In the genomic region with DNA sequence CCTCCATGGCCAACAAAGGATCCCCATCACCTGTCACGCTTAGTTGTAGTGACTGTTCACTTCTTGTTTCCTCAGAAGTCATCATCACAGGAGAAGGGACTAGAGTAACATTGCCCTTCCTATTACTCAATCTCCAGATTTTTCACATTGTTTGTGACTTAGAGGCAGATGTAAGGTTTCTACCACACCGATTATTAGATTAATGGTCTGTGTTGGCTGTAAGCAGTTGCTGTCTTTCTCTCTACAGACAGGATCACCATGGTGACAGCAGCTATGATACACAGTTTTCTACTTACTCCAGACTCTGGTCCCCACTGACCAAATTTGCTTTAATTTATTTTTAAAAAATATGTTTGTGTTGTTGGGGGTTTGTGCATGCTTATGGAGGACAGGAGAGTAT, we compare ENCODE assay signal across 17 mouse cellular contexts.
DNase-seq lines count a peak whose midpoint lies in the region; ATAC-seq and TF ChIP-seq lines count a peak whose summit lies in the region.
"Had no signal": no experiment of that assay in that cellular context is flagged by ENCODE, and none has a peak within 500 bp of the region (broad histone marks: within the 10 kb centered on the region; RNA-seq: fewer than 3 reads in every experiment).

No protein-coding gene starts in this region.

- peak; percentile 91 for ATAC-seq in lung, embryonic 14.5 days (ENCODE audit: insufficient read depth)
- ATAC-seq in stomach, embryonic 16.5 days (ENCODE audit: insufficient read depth, low FRiP score) = no peak
- no peak for ATAC-seq in stomach, postnatal 0 days (ENCODE audit: low FRiP score, low TSS enrichment)
- ATAC-seq in megakaryocyte, adult 5-6 weeks (ENCODE audit: poor library complexity, severe bottlenecking) = 0 out of 2 replicates have a peak, but pooled peaks have one; percentile 13
- ATAC-seq in forebrain, embryonic 13.5 days = no peak
- ATAC-seq: forebrain, embryonic 15.5 days; hindbrain, embryonic 16.5 days had no signal

- H3K4me2 ChIP-seq in lung, embryonic 14.5 days = no peak overlapping the region
- no peak overlapping the region for H3K4me2 ChIP-seq in stomach, embryonic 16.5 days (ENCODE audit: low read depth, low read length)
- H3K4me2 ChIP-seq in stomach, postnatal 0 days (replicated peaks; ENCODE audit: low read depth) = no peak overlapping the region
- no peak overlapping the region for H3K4me2 ChIP-seq in forebrain, embryonic 13.5 days
- H3K4me2 ChIP-seq: embryonic facial prominence, embryonic 12.5 days; embryonic facial prominence, embryonic 15.5 days; forebrain, embryonic 15.5 days; heart, embryonic 11.5 days; hindbrain, embryonic 12.5 days had no signal

- no peak overlapping the region for H3K9ac ChIP-seq in lung, embryonic 14.5 days
- H3K9ac ChIP-seq in stomach, embryonic 16.5 days (ENCODE audit: low read length) = no peak overlapping the region
- H3K9ac ChIP-seq in stomach, postnatal 0 days (ENCODE audit: low read length) = no peak overlapping the region
- H3K9ac ChIP-seq in forebrain, embryonic 13.5 days = no peak overlapping the region
- H3K9ac ChIP-seq: embryonic facial prominence, embryonic 12.5 days; embryonic facial prominence, embryonic 15.5 days; forebrain, embryonic 15.5 days; hindbrain, embryonic 12.5 days had no signal

- no peak overlapping the region; the same call in 1 of the 2 replicates for H3K27ac ChIP-seq in lung, embryonic 14.5 days (ENCODE audit: low read depth)
- peak overlapping the region; percentile 24; the same call in 1 of the 2 replicates for H3K27ac ChIP-seq in stomach, embryonic 16.5 days (ENCODE audit: low read length)
- no peak overlapping the region for H3K27ac ChIP-seq in stomach, postnatal 0 days (replicated peaks)
- H3K27ac ChIP-seq in forebrain, embryonic 13.5 days = no peak overlapping the region
- H3K27ac ChIP-seq: embryonic facial prominence, embryonic 12.5 days; embryonic facial prominence, embryonic 15.5 days; forebrain, embryonic 15.5 days; hindbrain, embryonic 12.5 days had no signal

- peaks cover 19% of the 10 kb centered on the region; the same call in 1 of the 2 replicates for H3K4me1 ChIP-seq in lung, embryonic 14.5 days (ENCODE audit: insufficient read depth)
- peaks cover 8% of the 10 kb centered on the region; the same call in 1 of the 2 replicates for H3K4me1 ChIP-seq in stomach, embryonic 16.5 days (ENCODE audit: control insufficient read depth, insufficient read depth, low read length)
- no peaks in the 10 kb centered on the region for H3K4me1 ChIP-seq in stomach, postnatal 0 days (replicated peaks; ENCODE audit: control insufficient read depth, insufficient read depth)
- no peaks in the 10 kb centered on the region for H3K4me1 ChIP-seq in forebrain, embryonic 13.5 days
- H3K4me1 ChIP-seq: embryonic facial prominence, embryonic 12.5 days; embryonic facial prominence, embryonic 15.5 days; forebrain, embryonic 15.5 days; hindbrain, embryonic 12.5 days had no signal

- TF ChIP-seq CTCF in lung, embryonic 14.5 days (IDR thresholded peaks at IDR 0.05; ENCODE audit: low read depth) = no peak
- no peak for TF ChIP-seq CTCF in stomach, postnatal 0 days (IDR thresholded peaks at IDR 0.05; ENCODE audit: low read depth)

- 56% methylated on average over 2 of the region's 2 CpGs for WGBS in lung, embryonic 14.5 days
- WGBS in stomach, embryonic 16.5 days = 71% methylated on average over 2 of the region's 2 CpGs
- 77% methylated on average over 2 of the region's 2 CpGs for WGBS in stomach, postnatal 0 days
- 94% methylated on average over 2 of the region's 2 CpGs for WGBS in forebrain, embryonic 13.5 days

- peak; percentile 79 for DNase-seq in lung, embryonic 14.5 days
- no peak for DNase-seq in lung, postnatal 14 days
- no peak for DNase-seq in stomach, postnatal 0 days (ENCODE audit: low spot score)
- DNase-seq in lung, postnatal 10 days = peak; percentile 21
- DNase-seq in gastrocnemius, postnatal 10 days = no peak
- DNase-seq: B cell, adult 2 months; cerebellum, adult 11 months had no signal

- H3K9me3 ChIP-seq in lung, embryonic 14.5 days (ENCODE audit: low read depth, low read length) = no peaks in the 10 kb centered on the region
- no peaks in the 10 kb centered on the region for H3K9me3 ChIP-seq in stomach, embryonic 16.5 days (replicated peaks; ENCODE audit: control insufficient read depth, low read length)
- no peaks in the 10 kb centered on the region for H3K9me3 ChIP-seq in stomach, postnatal 0 days (ENCODE audit: control insufficient read depth, low read length)
- no peaks in the 10 kb centered on the region for H3K9me3 ChIP-seq in forebrain, embryonic 13.5 days (replicated peaks)
- H3K9me3 ChIP-seq: embryonic facial prominence, embryonic 12.5 days; embryonic facial prominence, embryonic 15.5 days; forebrain, embryonic 15.5 days; hindbrain, embryonic 12.5 days had no signal

- TF ChIP-seq EP300 in stomach, postnatal 0 days (optimal IDR thresholded peaks at IDR 0.05) = no peak

- no peak overlapping the region for H3K4me3 ChIP-seq in lung, embryonic 14.5 days (ENCODE audit: low read depth, low read length)
- no peak overlapping the region for H3K4me3 ChIP-seq in stomach, embryonic 16.5 days (replicated peaks; ENCODE audit: low read length)
- H3K4me3 ChIP-seq in stomach, postnatal 0 days (ENCODE audit: low read depth, low read length) = no peak overlapping the region
- no peak overlapping the region for H3K4me3 ChIP-seq in forebrain, embryonic 13.5 days
- H3K4me3 ChIP-seq: embryonic facial prominence, embryonic 12.5 days; embryonic facial prominence, embryonic 15.5 days; forebrain, embryonic 15.5 days; hindbrain, embryonic 12.5 days had no signal

- no peaks in the 10 kb centered on the region for H3K27me3 ChIP-seq in lung, embryonic 14.5 days (ENCODE audit: insufficient read depth, low read length)
- no peaks in the 10 kb centered on the region for H3K27me3 ChIP-seq in stomach, embryonic 16.5 days (ENCODE audit: control insufficient read depth, insufficient read depth, low read length)
- H3K27me3 ChIP-seq in stomach, postnatal 0 days (ENCODE audit: control insufficient read depth, insufficient read depth, low read length) = no peaks in the 10 kb centered on the region
- H3K27me3 ChIP-seq in forebrain, embryonic 13.5 days = no peaks in the 10 kb centered on the region
- H3K27me3 ChIP-seq: embryonic facial prominence, embryonic 12.5 days; embryonic facial prominence, embryonic 15.5 days; forebrain, embryonic 15.5 days; hindbrain, embryonic 12.5 days had no signal

- no peaks in the 10 kb centered on the region for H3K36me3 ChIP-seq in lung, embryonic 14.5 days (ENCODE audit: insufficient read depth)
- H3K36me3 ChIP-seq in stomach, embryonic 16.5 days (ENCODE audit: control insufficient read depth, insufficient read depth, low read length) = no peaks in the 10 kb centered on the region
- no peaks in the 10 kb centered on the region for H3K36me3 ChIP-seq in stomach, postnatal 0 days (ENCODE audit: control insufficient read depth, insufficient read depth, low read length)
- H3K36me3 ChIP-seq in forebrain, embryonic 13.5 days (ENCODE audit: poor library complexity, severe bottlenecking) = no peaks in the 10 kb centered on the region
- H3K36me3 ChIP-seq: embryonic facial prominence, embryonic 12.5 days; embryonic facial prominence, embryonic 15.5 days; forebrain, embryonic 15.5 days; G1E; hindbrain, embryonic 12.5 days had no signal

Comparison
In these comparisons a context has a peak if more than half of its experiments do, and no peak if none do; other contexts are left out.
1. DNase-seq: peak in lung, embryonic 14.5 days (single experiment) and lung, postnatal 10 days (single experiment); none in lung, postnatal 14 days (single experiment), stomach, postnatal 0 days (single experiment) and gastrocnemius, postnatal 10 days (single experiment).
2. ATAC-seq: peak in lung, embryonic 14.5 days (single experiment) and megakaryocyte, adult 5-6 weeks (single experiment); none in stomach, embryonic 16.5 days (single experiment), stomach, postnatal 0 days (single experiment) and forebrain, embryonic 13.5 days (single experiment).